Mouse (Mus musculus): Measurements from ENCODE around the gene Coro1a. TPM values are rescaled to one million over a fixed set of nuclear protein-coding genes. Genes with fewer than 3 reads are reported as not detected.

Coro1a gene
- total and polyA plus RNA-seq, 3 experiments, result 203 to 349 (median 312) TPM

DNA sequence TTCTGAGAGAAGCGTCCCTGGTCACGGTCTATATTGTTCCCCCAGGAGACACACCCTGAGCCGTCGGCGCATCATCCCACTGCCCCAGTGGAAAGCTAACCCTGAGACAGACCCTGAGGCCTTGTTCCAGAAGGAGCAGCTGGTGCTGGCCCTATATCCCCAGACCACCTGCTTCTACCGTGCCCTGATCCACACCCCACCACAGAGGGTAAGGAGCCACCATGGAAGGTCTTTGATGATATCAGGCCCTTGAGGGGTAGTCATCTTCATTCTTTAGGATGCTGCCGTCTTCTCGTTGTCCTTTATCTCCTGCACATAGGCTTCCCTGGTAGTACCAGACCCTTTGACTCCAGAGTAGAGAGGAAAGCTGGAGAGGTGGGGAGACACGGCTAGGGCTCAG lies 35.5 kb downstream of the Coro1a start:
- dilution Hi-C loops (cut with MboI; ENCODE audit: extremely low pct_ligation_motif_present, extremely low pct_unique_long_range_greater_than_20kb, low sequenced_read_pairs), result no loop called here
- H3K36me3 ChIP-seq (replicated peaks in 1 of 2; ENCODE audit: control insufficient read depth in 1 of 2, insufficient read depth in 1 of 2, low read length in 1 of 2), result peaks cover 56 to 82% of the 10 kb centered on the region in 2 experiments
- H3K4me1 ChIP-seq (ENCODE audit: control insufficient read depth in 1 of 2, insufficient read depth in 2 of 2), result peaks cover 4 to 44% of the 10 kb centered on the region in 2 experiments

DNA sequence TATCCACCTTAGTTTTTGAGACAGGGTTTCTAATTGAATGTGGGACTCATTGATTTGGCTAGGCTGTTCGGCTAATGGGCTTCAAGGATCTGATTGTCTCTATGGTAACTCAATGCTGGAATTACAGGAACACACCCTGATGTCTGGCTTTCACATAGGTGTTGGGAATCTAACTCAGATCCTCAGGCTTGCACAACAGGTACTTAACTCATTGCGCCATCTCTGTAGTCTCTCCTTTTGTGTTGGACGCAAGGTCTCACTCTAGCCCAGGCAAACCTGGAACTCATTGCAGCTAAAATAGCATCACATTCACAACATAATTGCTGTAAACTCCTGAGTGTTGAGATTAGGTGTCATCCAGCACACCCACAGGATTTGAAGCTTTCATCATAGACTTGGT lies 37.4 kb downstream of the Coro1a start:
- Histone ChIP-seq H3K4me1 (ENCODE audit: control insufficient read depth in 1 of 2, insufficient read depth in 2 of 2) (peaks cover 4 to 40% of the 10 kb centered on the region in 2 experiments), H3K9me3 (replicated peaks; ENCODE audit: low read length) (no peaks in the 10 kb centered on the region), H3K79me2 (replicated peaks; ENCODE audit: control insufficient read depth, extremely low read depth, insufficient read depth, poor library complexity, severe bottlenecking) (no peaks in the 10 kb centered on the region), H3K27ac (ENCODE audit: insufficient read depth, low read depth) (no peak overlapping the region), H3K4me3 (replicated peaks in 1 of 3; ENCODE audit: low read depth in 2 of 3, low read length in 2 of 3, poor library complexity in 1 of 3) (no peak overlapping the region), H3K27me3 (replicated peaks) (no peaks in the 10 kb centered on the region), H3K36me3 (replicated peaks in 1 of 2; ENCODE audit: control insufficient read depth in 1 of 2, insufficient read depth in 1 of 2, low read length in 1 of 2) (peaks cover 57 to 82% of the 10 kb centered on the region in 2 experiments), H3K9ac (ENCODE audit: insufficient read depth, low read depth) (no peak overlapping the region), H3K4me2 (ENCODE audit: insufficient read depth, low read depth, poor library complexity, severe bottlenecking) (no peak overlapping the region)
- dilution Hi-C loops (cut with MboI; ENCODE audit: extremely low pct_ligation_motif_present, extremely low pct_unique_long_range_greater_than_20kb, low sequenced_read_pairs), result no loop called here
- in situ Hi-C loops (cut with MboI; ENCODE audit: low pct_ligation_motif_present, low pct_unique_long_range_greater_than_20kb, low sequenced_read_pairs), result no loop called here
- no peak for DNase-seq (ENCODE audit: extremely low read depth)
- no peak for TF ChIP-seq MYC (IDR thresholded peaks at IDR 0.05; ENCODE audit: low read depth, low read length)
- no peak for TF ChIP-seq MEF2A (IDR thresholded peaks at IDR 0.05; ENCODE audit: borderline replicate concordance, low read depth, low read length)
- TF ChIP-seq UBTF (IDR thresholded peaks at IDR 0.05; ENCODE audit: low read depth, low read length), result no peak
- no peak for TF ChIP-seq GABPA (IDR thresholded peaks at IDR 0.05; ENCODE audit: insufficient replicate concordance, low read depth, low read length)
- TF ChIP-seq MAZ (IDR thresholded peaks at IDR 0.05; ENCODE audit: low read depth, low read length), result no peak
- no peak for TF ChIP-seq KAT2A (IDR thresholded peaks at IDR 0.05; ENCODE audit: insufficient replicate concordance, low read length)
- no peak for TF ChIP-seq RCOR1 (conservative IDR thresholded peaks at IDR 0.05; ENCODE audit: low read depth, low read length)

More for the DNA sequence above, 35.5 kb downstream of the Coro1a start:
- Histone ChIP-seq H3K4me2 (ENCODE audit: insufficient read depth, low read depth, poor library complexity, severe bottlenecking) (no peak overlapping the region), H3K27me3 (replicated peaks) (no peaks in the 10 kb centered on the region), H3K79me2 (replicated peaks; ENCODE audit: control insufficient read depth, extremely low read depth, insufficient read depth, poor library complexity, severe bottlenecking) (no peaks in the 10 kb centered on the region), H3K9me3 (replicated peaks; ENCODE audit: low read length) (no peaks in the 10 kb centered on the region), H3K27ac (ENCODE audit: insufficient read depth, low read depth) (no peak overlapping the region), H3K4me3 (replicated peaks in 1 of 3; ENCODE audit: low read depth in 2 of 3, low read length in 2 of 3, poor library complexity in 1 of 3) (no peak overlapping the region), H3K9ac (ENCODE audit: insufficient read depth, low read depth) (no peak overlapping the region)
- no peak for TF ChIP-seq POLR2A (IDR thresholded peaks at IDR 0.05; ENCODE audit: low read depth, low read length)
- no peak for TF ChIP-seq USF1 (IDR thresholded peaks at IDR 0.05; ENCODE audit: low read depth, low read length)
- no peak for TF ChIP-seq USF2 (conservative IDR thresholded peaks at IDR 0.05; ENCODE audit: low read depth, low read length)
- TF ChIP-seq RAD21 (IDR thresholded peaks at IDR 0.05; ENCODE audit: low read depth, low read length), result no peak
- no peak for TF ChIP-seq MEF2A (IDR thresholded peaks at IDR 0.05; ENCODE audit: borderline replicate concordance, low read depth, low read length)
- no peak for TF ChIP-seq CTCF (conservative IDR thresholded peaks at IDR 0.05 in 1 of 2, IDR thresholded peaks at IDR 0.05 in 1 of 2; ENCODE audit: low read depth in 2 of 2, low read length in 2 of 2)
- no peak for TF ChIP-seq NELFE (IDR thresholded peaks at IDR 0.05; ENCODE audit: low read depth, low read length)
- in situ Hi-C loops (cut with MboI; ENCODE audit: low pct_ligation_motif_present, low pct_unique_long_range_greater_than_20kb, low sequenced_read_pairs), result no loop called here
- no peak for DNase-seq (ENCODE audit: extremely low read depth)

DNA sequence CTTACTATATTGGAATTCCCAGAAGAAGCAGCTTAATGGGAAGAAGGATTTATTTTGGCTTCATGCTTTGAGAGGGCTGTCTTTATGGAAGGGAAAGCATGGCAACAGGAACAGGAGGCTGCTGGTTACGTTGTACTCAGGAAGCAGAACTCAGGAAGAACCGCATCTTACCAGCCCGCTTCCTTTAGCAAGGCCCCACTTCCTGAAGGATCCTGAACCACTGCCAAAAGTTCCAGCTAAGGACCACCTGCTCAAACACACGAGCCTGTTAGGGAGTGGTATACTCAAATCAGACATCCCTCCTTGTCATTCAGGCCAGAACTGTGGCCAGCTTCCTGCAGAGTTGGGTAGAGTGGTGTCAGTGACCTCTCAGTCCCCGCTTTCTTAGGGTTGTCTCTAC lies 39.1 kb downstream of the Coro1a start:
- H3K27ac ChIP-seq (ENCODE audit: insufficient read depth, low read depth), result no peak overlapping the region
- dilution Hi-C loops (cut with MboI; ENCODE audit: extremely low pct_ligation_motif_present, extremely low pct_unique_long_range_greater_than_20kb, low sequenced_read_pairs), result no loop called here
- no peak for DNase-seq (ENCODE audit: extremely low read depth)
- peaks cover 0 to 24% of the 10 kb centered on the region in 2 experiments; a peak in 2 of 4 replicates for H3K4me1 ChIP-seq (ENCODE audit: control insufficient read depth in 1 of 2, insufficient read depth in 2 of 2)
- no peak overlapping the region for H3K9ac ChIP-seq (ENCODE audit: insufficient read depth, low read depth)
- peaks cover 70 to 93% of the 10 kb centered on the region in 2 experiments for H3K36me3 ChIP-seq (replicated peaks in 1 of 2; ENCODE audit: control insufficient read depth in 1 of 2, insufficient read depth in 1 of 2, low read length in 1 of 2)
- H3K27me3 ChIP-seq (replicated peaks), result no peaks in the 10 kb centered on the region
- in situ Hi-C loops (cut with MboI; ENCODE audit: low pct_ligation_motif_present, low pct_unique_long_range_greater_than_20kb, low sequenced_read_pairs), result no loop called here
- no peaks in the 10 kb centered on the region for H3K79me2 ChIP-seq (replicated peaks; ENCODE audit: control insufficient read depth, extremely low read depth, insufficient read depth, poor library complexity, severe bottlenecking)
- no peaks in the 10 kb centered on the region for H3K9me3 ChIP-seq (replicated peaks; ENCODE audit: low read length)
- no peak overlapping the region for H3K4me2 ChIP-seq (ENCODE audit: insufficient read depth, low read depth, poor library complexity, severe bottlenecking)
- no peak overlapping the region for H3K4me3 ChIP-seq (replicated peaks in 1 of 3; ENCODE audit: low read depth in 2 of 3, low read length in 2 of 3, poor library complexity in 1 of 3)
- TF ChIP-seq USF2 (conservative IDR thresholded peaks at IDR 0.05; ENCODE audit: low read depth, low read length), result no peak
- no peak for TF ChIP-seq USF1 (IDR thresholded peaks at IDR 0.05; ENCODE audit: low read depth, low read length)
- no peak for TF ChIP-seq NELFE (IDR thresholded peaks at IDR 0.05; ENCODE audit: low read depth, low read length)
- TF ChIP-seq SIN3A (IDR thresholded peaks at IDR 0.05; ENCODE audit: low read length), result no peak
- no peak for TF ChIP-seq ZKSCAN1 (IDR thresholded peaks at IDR 0.05; ENCODE audit: borderline replicate concordance, low read depth, low read length)
- no peak for TF ChIP-seq GABPA (IDR thresholded peaks at IDR 0.05; ENCODE audit: insufficient replicate concordance, low read depth, low read length)
- no peak for TF ChIP-seq MEF2A (IDR thresholded peaks at IDR 0.05; ENCODE audit: borderline replicate concordance, low read depth, low read length)
- TF ChIP-seq MYC (IDR thresholded peaks at IDR 0.05; ENCODE audit: low read depth, low read length), result no peak
- no peak for TF ChIP-seq RCOR1 (conservative IDR thresholded peaks at IDR 0.05; ENCODE audit: low read depth, low read length)
- TF ChIP-seq EP300 (IDR thresholded peaks at IDR 0.05; ENCODE audit: low read length), result no peak
- TF ChIP-seq KAT2A (IDR thresholded peaks at IDR 0.05; ENCODE audit: insufficient replicate concordance, low read length), result no peak
- TF ChIP-seq HCFC1 (IDR thresholded peaks at IDR 0.05; ENCODE audit: low read depth, low read length), result no peak
- no peak for TF ChIP-seq POLR2AphosphoS2 (IDR thresholded peaks at IDR 0.05; ENCODE audit: low read depth, low read length)
- TF ChIP-seq CHD2 (IDR thresholded peaks at IDR 0.05; ENCODE audit: low read length), result no peak
